Mouse (Mus musculus): ENCODE results near the gene Gm266. TPM values are rescaled to one million over a fixed set of nuclear protein-coding genes. Genes with fewer than 3 reads are reported as not detected.
"Not testable (repeated sequence)": the region's sequence is repeated elsewhere in the genome, so short reads cannot be mapped to it uniquely, and the experiment has no call there.

Gm266 gene
- polyA plus RNA-seq, 1 experiment from 2014 or later: 0.40 TPM

- H3K9ac ChIP-seq: no peak overlapping the region
- H3K27me3 ChIP-seq: no peaks in the 10 kb centered on the region
- no peak overlapping the region for H3K4me2 ChIP-seq
- H3K4me3 ChIP-seq: no peak overlapping the region
- no peak overlapping the region for H3K27ac ChIP-seq
- no peak for ATAC-seq
- WGBS: 85% methylated on average over 5 of the region's 5 CpGs
- no peaks in the 10 kb centered on the region for H3K36me3 ChIP-seq (ENCODE audit: poor library complexity, severe bottlenecking)
- H3K4me1 ChIP-seq: no peaks in the 10 kb centered on the region
- H3K9me3 ChIP-seq (replicated peaks): no peaks in the 10 kb centered on the region
These were observed 30.3 kb upstream of the Gm266 start for GRCm38 (mm10) chr12:111515920-111516319.

DNA sequence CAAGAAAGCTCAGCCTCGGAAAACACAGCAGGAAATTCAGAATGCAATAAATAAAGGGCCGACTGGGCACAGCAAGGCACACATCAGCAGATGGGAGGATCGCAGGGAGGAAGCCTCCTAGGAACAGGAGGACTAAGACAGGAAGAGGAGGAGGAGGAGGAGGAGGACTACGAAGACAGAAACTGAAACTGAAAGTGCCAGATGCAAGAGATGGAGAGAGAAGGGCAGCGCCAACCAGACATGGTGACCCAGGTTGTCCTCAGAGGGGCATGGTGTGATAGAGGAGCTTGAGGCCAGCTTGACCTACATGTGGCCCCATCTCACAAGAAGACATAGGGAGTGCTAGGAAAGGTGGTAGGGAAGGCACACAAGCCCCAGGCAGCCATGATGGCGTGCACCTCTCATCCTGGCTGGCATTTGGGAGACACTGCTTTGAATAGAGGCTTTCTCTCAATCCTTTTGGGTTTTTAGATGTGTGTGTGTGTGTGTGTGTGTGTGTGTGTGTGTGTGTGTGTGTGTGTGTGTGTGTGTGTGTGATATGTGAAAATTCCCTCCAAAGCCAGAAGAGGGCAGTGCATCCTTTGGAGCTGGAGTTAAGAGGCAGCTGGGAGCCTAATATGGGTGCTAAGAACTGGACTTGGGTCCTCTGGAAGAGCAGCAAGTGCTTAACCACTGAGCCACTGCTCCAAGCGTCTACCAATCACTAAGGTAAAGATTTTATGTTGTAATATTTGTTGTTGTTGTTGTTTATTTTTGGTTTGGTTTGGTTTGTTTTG lies 29.4 kb upstream of the Gm266 start:
- no peak overlapping the region for H3K4me2 ChIP-seq
- H3K9me3 ChIP-seq (replicated peaks): no peaks in the 10 kb centered on the region
- no peak overlapping the region for H3K27ac ChIP-seq
- no peaks in the 10 kb centered on the region for H3K36me3 ChIP-seq (ENCODE audit: poor library complexity, severe bottlenecking)
- H3K27me3 ChIP-seq: no peaks in the 10 kb centered on the region
- H3K4me1 ChIP-seq: no peaks in the 10 kb centered on the region
- no peak for ATAC-seq
- H3K4me3 ChIP-seq: no peak overlapping the region
- WGBS: 77% methylated on average over 7 of the region's 7 CpGs
- no peak overlapping the region for H3K9ac ChIP-seq

DNA sequence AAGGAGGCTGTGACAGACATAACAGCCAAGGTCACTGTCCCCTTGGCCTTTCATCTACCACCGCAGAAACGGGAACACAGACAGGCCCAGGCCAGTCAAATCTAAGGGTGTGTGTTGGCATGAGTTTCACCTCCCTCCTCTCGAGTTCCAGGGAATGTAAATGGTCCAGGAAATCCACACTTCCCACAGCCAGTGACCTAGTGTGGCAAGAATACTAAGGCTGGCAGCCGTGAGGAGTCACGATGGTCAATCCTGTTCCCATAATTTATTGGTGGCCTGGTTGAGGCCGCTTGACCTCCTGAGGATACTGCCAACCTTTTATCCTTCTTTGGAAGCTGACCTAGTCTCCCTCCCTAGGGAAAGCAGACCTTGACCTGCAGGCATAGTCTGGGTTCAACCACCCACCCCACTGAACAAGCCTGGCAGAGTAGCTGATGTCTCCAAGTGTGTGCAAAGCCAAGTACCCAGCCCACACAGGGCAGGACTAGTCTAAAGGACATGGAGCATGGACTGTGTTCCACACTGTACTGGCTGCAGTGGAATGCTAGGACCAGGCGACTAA lies 28.7 kb upstream of the Gm266 start:
- no peaks in the 10 kb centered on the region for H3K4me1 ChIP-seq
- no peak overlapping the region for H3K9ac ChIP-seq
- H3K4me2 ChIP-seq: no peak overlapping the region
- H3K4me3 ChIP-seq: no peak overlapping the region
- WGBS: 83% methylated on average over 7 of the region's 7 CpGs
- H3K9me3 ChIP-seq (replicated peaks): no peaks in the 10 kb centered on the region
- no peak overlapping the region for H3K27ac ChIP-seq
- H3K36me3 ChIP-seq (ENCODE audit: poor library complexity, severe bottlenecking): no peaks in the 10 kb centered on the region
- no peak for ATAC-seq
- H3K27me3 ChIP-seq: no peaks in the 10 kb centered on the region

- Histone ChIP-seq H3K9me3 (replicated peaks) (no peaks in the 10 kb centered on the region), H3K9ac (no peak overlapping the region), H3K36me3 (ENCODE audit: poor library complexity, severe bottlenecking) (no peaks in the 10 kb centered on the region), H3K4me2 (no peak overlapping the region), H3K27ac (no peak overlapping the region), H3K27me3 (no peaks in the 10 kb centered on the region), H3K4me1 (no peaks in the 10 kb centered on the region), H3K4me3 (no peak overlapping the region)
- ATAC-seq: no peak
- 67% methylated on average over 5 of the region's 5 CpGs for WGBS
These were observed 28.1 kb upstream of the Gm266 start for GRCm38 (mm10) chr12:111513673-111514072.

- H3K36me3 ChIP-seq (ENCODE audit: poor library complexity, severe bottlenecking): no peaks in the 10 kb centered on the region
- H3K9ac ChIP-seq: no peak overlapping the region
- H3K4me2 ChIP-seq: no peak overlapping the region
- no peak overlapping the region for H3K4me3 ChIP-seq
- no peak overlapping the region for H3K27ac ChIP-seq
- WGBS: 91% methylated on average over 12 of the region's 12 CpGs
- no peaks in the 10 kb centered on the region for H3K9me3 ChIP-seq (replicated peaks)
- no peak for ATAC-seq
- no peaks in the 10 kb centered on the region for H3K4me1 ChIP-seq
- no peaks in the 10 kb centered on the region for H3K27me3 ChIP-seq
These were observed 27.0 kb upstream of the Gm266 start for GRCm38 (mm10) chr12:111512572-111513063.

GRCm38 (mm10) chr12:111508438-111508837 lies 22.8 kb upstream of the Gm266 start:
- 90% methylated on average over 3 of the region's 3 CpGs for WGBS
- H3K27ac ChIP-seq; H3K4me1 ChIP-seq; H3K27me3 ChIP-seq; H3K36me3 ChIP-seq (ENCODE audit: poor library complexity, severe bottlenecking); H3K4me2 ChIP-seq; H3K4me3 ChIP-seq; H3K9ac ChIP-seq; H3K9me3 ChIP-seq (replicated peaks); ATAC-seq: not testable (repeated sequence)

DNA sequence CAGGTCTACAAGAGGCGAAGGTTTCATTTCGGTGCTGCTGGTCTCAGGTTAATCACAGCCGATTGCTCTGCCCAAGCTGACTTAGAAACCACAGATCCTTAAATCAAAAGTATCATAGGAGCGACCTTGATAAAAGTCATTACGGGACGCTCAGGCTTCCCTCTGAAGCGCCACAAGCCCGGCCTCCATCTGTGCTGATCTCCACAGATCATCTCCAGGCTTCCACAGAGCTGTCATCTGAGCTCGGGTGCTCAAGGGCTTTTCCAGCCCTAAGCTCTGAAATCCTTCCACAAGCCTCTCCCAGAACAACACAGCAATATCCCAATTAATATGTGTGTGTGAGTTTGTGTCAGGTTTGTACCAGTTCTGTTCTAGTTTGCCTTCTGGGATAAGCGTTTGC lies 22.3 kb upstream of the Gm266 start:
- no peak for ATAC-seq
- H3K4me1 ChIP-seq: peaks cover 5% of the 10 kb centered on the region
- 92% methylated on average over 10 of the region's 10 CpGs for WGBS
- no peak overlapping the region for H3K9ac ChIP-seq
- no peaks in the 10 kb centered on the region for H3K36me3 ChIP-seq (ENCODE audit: poor library complexity, severe bottlenecking)
- no peak overlapping the region for H3K27ac ChIP-seq
- no peak overlapping the region for H3K4me3 ChIP-seq
- no peaks in the 10 kb centered on the region for H3K9me3 ChIP-seq (replicated peaks)
- H3K27me3 ChIP-seq: no peaks in the 10 kb centered on the region
- no peak overlapping the region for H3K4me2 ChIP-seq

GRCm38 (mm10) chr12:111507001-111507400 lies 21.4 kb upstream of the Gm266 start:
- ATAC-seq: no peak
- H3K9ac ChIP-seq: no peak overlapping the region
- no peaks in the 10 kb centered on the region for H3K9me3 ChIP-seq (replicated peaks)
- peaks cover 5% of the 10 kb centered on the region for H3K4me1 ChIP-seq
- no peaks in the 10 kb centered on the region for H3K27me3 ChIP-seq
- H3K27ac ChIP-seq: no peak overlapping the region
- 57% methylated on average over 5 of the region's 5 CpGs for WGBS
- no peak overlapping the region for H3K4me2 ChIP-seq
- no peak overlapping the region for H3K4me3 ChIP-seq
- H3K36me3 ChIP-seq (ENCODE audit: poor library complexity, severe bottlenecking): no peaks in the 10 kb centered on the region

- Histone ChIP-seq H3K36me3 (ENCODE audit: poor library complexity, severe bottlenecking) (no peaks in the 10 kb centered on the region), H3K27me3 (no peaks in the 10 kb centered on the region), H3K4me1 (peaks cover 18% of the 10 kb centered on the region), H3K4me3 (peak overlapping the region; percentile 26), H3K9ac (peak overlapping the region; percentile 43; the same call in 1 of the 2 replicates), H3K9me3 (replicated peaks) (no peaks in the 10 kb centered on the region), H3K4me2 (peak overlapping the region; percentile 53), H3K27ac (no peak overlapping the region)
- ATAC-seq: peak; percentile 76
- WGBS: 3% methylated on average over 12 of the region's 12 CpGs
These were observed 19.3 kb upstream of the Gm266 start for GRCm38 (mm10) chr12:111504904-111505303.

DNA sequence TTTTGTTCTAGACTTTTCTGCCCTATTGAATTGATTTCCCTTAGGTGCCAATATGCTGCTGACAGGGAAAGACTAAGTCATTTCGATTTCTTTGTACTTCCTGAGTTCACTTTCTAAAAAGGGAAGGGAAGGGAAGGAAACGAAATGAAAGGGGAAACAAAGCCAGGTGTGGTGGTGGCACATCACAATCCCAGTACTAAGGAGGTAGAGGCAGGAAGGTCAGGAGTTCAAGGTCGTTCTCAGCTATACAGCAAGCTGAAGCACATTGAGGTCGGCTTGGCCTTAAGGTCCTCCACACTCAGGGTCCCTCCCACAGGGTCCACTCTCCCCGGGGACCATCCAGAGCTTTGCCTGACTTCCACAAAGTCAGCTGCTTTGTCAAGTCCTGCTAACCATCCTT lies 17.9 kb upstream of the Gm266 start:
- H3K27ac ChIP-seq: no peak overlapping the region
- H3K4me1 ChIP-seq: peaks cover 20% of the 10 kb centered on the region
- no peak overlapping the region for H3K4me2 ChIP-seq
- ATAC-seq: no peak
- no peak overlapping the region for H3K4me3 ChIP-seq
- WGBS: 85% methylated on average over 5 of the region's 5 CpGs
- H3K27me3 ChIP-seq: no peaks in the 10 kb centered on the region
- H3K36me3 ChIP-seq (ENCODE audit: poor library complexity, severe bottlenecking): no peaks in the 10 kb centered on the region
- H3K9ac ChIP-seq: no peak overlapping the region
- no peaks in the 10 kb centered on the region for H3K9me3 ChIP-seq (replicated peaks)

DNA sequence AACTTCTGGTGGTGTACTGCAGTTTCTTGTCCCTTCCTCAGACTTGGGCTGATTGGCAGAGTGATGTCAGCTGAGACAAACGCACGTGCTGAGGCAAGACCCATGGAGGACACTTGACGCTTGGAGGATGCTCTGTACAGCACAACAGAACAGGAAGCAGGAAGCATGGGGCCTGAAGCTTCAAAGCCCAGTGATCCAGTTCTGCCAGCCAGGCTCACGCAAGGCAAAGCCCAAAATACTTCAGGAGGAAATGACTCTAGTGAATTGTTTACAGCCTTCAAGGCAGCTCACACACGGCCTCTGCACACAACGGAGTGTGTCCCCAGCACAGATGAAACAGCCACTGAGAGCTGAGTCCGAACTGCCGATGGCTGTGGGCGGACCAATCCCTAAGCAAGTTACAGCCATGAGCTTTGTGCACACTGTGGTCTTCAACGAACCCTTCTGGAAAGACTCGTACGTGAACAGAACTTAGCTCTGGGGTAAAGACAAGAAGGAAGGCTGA lies 17.5 kb upstream of the Gm266 start:
- Histone ChIP-seq H3K27ac (no peak overlapping the region), H3K4me2 (no peak overlapping the region), H3K4me3 (no peak overlapping the region), H3K27me3 (no peaks in the 10 kb centered on the region), H3K4me1 (peaks cover 20% of the 10 kb centered on the region), H3K36me3 (ENCODE audit: poor library complexity, severe bottlenecking) (no peaks in the 10 kb centered on the region), H3K9ac (no peak overlapping the region), H3K9me3 (replicated peaks) (no peaks in the 10 kb centered on the region)
- no peak for ATAC-seq
- 87% methylated on average over 12 of the region's 12 CpGs for WGBS

- Histone ChIP-seq H3K4me3 (no peak overlapping the region), H3K27me3 (no peaks in the 10 kb centered on the region), H3K9me3 (replicated peaks) (no peaks in the 10 kb centered on the region), H3K4me1 (peaks cover 20% of the 10 kb centered on the region), H3K4me2 (peak overlapping the region; percentile 40), H3K27ac (no peak overlapping the region; the same call in 1 of the 2 replicates), H3K36me3 (ENCODE audit: poor library complexity, severe bottlenecking) (no peaks in the 10 kb centered on the region), H3K9ac (no peak overlapping the region)
- WGBS: 6% methylated on average over 5 of the region's 5 CpGs
- peak; percentile 57; the same call in 1 of the 2 replicates for ATAC-seq
These were observed 15.1 kb upstream of the Gm266 start for GRCm38 (mm10) chr12:111500725-111501124.

Data from forebrain, embryonic 13.5 days (tissue).